Mouse (Mus musculus): ENCODE results near the gene Poldip2.

The Poldip2 gene

DNA sequence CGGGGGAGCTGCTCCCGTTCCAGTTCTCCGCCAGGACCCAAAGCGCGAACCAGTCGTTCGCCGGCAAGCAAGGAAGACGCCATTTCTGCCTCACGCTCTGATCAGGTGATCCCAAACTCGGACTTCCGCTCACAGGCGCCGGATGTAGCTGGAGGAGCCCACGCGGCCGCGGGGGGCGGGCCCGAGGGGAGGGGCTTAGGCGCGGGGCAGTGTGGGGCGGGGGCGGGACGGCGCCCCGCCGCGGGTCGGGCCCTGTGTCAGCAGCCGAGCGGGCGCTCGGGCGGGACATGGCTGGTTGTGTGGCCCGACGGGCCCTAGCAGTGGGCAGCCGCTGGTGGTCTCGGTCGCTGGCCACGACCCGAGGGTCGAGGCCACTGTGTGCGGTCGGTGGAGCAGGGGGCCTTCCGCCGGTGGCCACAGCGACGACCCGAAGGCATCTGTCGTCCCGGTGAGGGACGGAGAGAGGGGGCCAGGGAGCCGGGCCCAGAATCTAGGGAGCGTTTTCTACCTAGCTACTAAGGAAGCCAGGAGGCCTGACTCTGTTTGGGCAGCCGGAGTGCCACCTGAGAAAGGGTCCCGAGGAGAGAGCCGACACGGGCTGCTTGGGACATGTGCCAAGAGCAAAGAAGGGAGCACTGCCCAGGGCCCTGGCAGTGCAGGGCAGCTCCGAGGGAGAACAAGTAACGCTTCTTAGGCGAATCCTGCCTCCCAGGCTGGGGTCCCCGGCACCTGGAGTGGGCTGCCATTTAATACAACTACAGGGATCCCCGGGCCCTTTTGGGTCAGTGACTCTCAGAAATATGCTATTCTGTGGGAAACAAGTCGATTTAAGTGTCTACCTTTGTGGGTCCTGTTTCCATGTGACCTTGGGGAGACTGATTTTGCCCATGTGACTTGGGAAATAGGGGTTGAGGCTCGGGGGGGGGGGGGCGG lies at the start of gene Poldip2, which contains the start of gene Tmem199:
Poldip2 (plus strand) TSS at position 169 of the 933 bp plus-strand sequence.
Tmem199 (minus strand) TSS at position 148 of the 933 bp plus-strand sequence.
- peak; percentile 93 for DNase-seq

DNA sequence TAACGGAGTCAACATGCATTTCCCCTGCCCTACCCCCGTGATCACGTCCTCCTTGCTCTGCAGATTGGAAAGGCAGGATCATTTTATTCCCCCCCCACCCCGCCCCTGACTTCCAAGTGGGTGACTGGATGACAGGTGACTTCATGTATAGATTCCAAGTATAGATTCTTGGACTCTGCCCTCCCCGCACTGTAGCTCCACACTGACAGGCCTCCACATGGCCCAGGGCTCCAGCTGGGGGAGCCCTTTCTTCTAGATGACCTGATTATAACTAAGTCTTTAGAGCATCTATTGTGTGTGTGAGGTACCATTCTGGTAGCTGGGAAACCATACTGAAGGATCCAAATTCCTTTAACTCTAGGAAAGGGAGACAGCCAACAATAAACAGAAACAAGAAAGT lies 49.3 kb upstream of the Poldip2 start:
- no peak for DNase-seq

DNA sequence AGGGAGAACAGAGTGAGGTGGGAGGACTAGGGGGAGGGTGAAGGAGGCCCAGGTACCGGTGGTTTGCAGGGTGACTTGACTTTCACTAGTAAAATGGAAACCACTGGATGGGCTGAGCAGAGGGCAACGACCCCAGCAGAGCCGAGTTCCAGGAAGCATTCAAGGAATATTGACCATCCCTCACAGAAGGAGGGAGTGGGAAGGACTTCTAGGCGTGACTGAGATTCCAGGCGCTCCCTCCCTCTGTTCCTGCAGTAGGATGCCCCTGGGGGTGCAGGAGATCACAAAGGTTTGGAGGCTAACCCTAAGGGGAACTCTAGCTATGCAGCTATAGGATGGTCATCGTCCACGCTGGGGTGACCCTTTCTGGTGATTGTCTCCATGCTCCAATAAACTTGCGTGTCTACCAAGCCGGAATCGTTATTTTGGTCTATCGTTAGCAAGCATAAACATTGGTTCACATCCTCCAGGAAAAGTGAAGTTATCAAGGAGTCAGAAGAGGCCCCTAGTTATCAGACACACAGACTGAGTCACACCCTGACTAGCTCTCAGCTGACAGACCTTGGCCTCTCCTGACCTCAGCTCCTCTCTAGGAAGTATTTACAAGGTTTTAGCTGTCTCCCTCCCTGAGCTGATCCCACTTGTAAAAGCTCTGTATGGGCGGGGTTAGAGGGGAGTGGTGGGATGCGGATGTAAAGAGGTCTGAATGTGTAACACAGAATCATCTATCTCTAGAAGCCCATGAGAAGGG lies 48.5 kb upstream of the Poldip2 start:
- no peak for DNase-seq

DNA sequence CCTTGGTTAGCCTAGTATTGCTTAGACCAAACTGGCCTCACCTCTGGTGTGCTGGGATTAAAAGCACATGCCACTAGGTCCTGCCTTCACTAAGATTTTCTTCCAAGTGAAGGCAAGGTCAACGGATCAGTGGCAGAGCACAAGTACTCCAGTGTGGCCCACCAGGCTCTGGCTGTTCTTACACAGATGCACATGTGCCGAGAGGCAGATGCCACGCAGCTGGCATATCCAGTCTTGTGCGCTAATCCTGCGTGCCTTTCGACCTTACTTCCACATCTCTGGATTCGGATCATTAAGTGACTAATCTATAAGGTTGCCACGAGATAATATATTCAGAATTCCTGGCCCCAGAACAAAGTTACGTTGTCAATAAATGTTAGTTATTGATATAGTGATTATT lies 46.9 kb upstream of the Poldip2 start:
- DNase-seq, result no peak

DNA sequence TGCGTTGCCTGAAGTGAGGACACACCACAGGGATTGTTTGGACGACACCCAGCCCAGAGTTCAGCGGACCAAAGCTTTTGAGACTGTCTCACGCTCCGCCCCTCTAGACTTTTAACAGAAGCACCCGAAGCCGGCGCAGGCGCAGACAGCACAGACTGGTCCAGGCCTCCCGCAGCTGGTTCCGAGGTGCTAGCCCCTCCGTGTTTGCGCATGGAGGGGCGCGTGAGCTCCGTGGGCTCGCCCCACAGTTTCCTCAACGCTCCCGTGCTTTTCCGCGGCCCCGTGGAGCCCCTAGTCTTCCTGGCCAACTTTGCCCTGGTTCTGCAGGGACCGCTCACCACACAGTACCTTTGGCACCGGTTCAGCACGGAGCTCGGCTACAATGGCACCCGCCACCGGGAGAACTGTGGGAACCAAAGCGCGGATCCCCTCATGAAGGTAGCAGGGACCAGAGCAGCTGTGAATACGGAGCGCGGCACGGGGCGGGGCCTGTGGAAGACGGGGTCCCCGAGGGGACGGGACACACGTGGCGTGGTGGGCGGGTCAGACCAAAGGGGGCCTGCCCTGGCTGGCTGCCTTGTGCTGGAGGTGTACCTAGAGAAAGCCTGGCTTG lies 46.3 kb upstream of the Poldip2 start, which contains the start of gene Slc46a1:
Slc46a1 (plus strand) TSS at position 130 of the 613 bp plus-strand sequence.
- peak; percentile 79 for DNase-seq

DNA sequence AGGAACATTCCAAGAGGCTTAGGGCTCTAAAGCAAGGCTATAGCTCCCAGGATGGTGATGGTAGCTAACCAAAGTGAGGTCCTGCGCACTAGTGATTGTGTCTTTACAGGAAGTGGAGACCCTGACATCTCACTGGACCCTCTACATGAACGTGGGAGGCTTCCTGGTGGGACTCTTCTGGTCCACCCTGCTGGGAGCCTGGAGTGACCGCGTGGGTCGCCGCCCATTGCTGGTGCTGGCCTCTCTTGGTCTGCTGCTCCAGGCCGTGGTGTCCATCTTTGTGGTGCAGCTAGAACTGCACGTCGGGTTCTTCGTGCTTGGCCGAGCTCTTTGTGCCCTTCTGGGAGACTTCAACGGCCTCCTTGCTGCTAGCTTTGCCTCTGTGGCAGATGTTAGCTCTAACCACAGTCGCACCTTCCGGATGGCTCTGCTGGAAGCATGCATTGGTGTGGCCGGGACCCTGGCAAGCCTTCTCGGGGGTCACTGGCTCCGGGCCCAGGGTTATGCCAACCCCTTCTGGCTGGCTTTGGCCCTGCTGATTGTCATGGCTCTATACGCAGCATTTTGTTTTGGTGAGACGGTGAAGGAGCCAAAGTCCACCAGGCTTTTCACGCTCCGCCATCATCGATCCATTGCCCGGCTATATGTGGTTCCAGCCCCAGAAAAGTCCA lies 45.6 kb upstream of the Poldip2 start:
- no peak for DNase-seq

DNA sequence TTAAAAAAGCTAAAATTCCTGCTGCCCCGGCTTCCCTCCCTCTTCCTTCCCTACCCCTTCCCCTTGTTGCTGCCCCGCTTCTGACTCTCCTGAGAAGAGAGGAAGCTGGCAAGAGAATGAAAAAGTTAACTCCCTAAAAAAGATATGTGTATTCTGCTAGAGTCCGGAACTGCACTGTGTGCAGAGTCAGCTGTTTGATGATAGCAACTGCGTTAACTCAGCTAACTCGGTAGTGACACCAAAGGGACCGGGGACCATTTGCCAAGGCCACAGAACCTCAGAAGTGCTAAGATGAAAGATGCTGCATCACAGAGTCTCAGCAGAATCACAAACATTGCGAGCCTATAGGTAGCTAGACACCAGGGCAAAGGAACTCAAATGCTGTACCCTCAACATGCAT lies 44.5 kb upstream of the Poldip2 start:
- no peak for DNase-seq

DNA sequence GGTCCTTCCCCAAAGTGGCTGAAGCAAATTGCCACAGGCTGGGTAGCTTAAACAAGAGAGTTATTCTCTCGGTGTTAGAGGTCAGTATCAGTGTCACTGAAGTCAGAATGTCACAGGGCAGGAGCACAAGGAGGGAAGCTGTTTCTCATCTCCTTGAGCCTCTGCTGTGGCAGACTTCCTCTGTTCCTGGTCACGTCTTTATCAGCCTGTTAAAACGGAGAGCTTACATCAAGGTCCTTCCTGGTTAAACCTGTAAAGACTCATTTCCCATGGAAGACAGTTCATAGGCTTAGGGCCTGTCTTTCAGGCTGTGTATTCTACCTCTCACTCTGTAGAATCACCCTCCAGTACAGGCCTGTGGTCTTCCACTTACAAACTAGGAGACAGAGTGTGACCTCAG lies 44.1 kb upstream of the Poldip2 start:
- DNase-seq, result no peak

DNA sequence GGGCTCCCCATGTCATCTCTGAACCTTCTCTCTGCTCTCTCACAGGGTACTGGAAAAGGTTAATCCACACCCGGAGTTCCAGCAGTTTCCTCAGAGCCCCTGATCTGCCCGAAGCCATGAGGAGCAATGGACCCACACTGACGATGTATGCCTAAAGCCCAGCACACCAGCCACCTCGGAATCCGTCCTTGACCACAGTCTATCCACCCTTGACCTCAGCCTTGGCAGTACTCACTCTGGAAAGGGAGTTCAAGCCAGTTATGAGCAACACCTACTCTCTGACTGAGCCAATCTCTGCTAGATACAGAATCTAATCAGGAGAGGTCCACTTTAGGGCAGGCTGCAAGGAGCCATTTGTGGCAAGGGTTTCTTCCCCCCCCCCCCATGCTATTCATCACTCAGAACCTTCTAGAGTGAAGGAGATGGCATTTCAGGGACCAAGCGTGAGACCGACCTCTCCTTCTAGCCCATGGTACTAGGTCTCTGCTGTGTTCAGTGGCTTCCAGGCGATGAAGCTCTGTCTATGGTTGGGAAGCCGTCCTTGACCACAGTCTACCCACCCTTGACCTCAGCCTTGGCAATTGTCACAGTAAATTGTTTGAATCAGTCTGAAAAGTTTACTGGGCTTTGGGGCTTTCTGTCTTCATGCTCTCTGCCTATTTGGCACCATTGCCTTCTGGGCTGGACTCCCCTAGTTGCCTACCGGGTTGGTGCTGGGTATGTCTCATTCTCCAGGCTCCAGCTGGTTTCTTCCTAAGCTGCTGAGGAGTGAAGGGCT lies 40.5 kb upstream of the Poldip2 start:
- no peak for DNase-seq

DNA sequence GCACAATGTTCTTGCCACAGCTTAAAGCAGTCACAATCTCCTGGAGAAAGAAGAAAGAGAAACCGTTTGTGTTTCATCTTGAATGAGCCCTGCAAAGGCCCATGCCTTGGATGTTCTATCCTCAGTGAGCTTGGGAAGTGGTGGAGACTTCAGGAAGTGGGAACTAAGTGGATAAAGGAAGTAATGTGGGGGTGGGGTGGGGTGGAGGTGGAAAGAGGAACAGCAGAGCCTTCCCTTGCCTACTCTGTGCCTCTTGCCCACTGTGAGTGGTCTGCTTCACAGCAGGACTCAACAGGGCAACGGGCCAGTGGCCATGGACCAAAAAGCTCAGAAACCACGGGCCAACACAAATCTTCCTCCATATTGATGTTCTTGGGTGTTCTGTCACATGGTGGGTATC lies 36.7 kb upstream of the Poldip2 start:
- DNase-seq, result no peak

DNA sequence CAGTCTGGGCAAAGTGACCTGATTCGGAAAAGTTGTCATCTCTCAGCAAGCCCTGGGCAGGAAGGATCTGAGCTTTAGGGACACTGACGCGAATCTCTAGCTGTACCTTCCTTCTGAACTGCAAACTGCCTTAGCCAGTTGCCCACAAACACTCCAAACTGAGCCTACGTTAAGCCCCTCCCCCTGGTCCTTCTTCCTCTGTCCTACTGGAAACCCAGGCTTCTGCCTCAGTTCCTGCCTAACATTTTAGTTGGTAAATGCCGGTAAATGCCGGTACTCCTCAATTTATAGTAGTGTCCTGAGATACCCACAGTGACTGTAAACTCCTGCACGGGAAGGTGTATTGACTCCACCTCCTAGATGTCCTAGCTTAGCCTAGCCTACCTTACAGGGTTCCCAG lies 28.4 kb upstream of the Poldip2 start:
- no peak for DNase-seq

DNA sequence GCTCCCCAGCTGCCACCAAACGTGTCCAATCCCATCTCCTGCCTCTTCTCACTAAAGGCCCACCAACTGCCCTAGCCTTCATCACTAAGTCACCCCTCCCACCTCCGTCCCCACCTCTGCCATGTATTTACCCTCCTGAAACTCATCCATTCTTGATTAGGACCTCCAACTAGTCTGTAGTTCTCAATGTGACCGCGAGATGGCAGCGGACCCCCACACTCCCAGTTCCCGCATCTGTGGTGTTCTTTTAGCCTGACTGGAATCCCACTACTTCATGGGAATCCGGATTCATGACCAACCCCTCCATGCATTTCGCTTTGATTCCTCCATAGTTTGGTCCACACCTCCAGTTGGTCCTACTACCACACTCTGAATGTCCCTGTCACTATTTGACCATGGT lies 23.8 kb upstream of the Poldip2 start:
- DNase-seq, result peak; percentile 65

DNA sequence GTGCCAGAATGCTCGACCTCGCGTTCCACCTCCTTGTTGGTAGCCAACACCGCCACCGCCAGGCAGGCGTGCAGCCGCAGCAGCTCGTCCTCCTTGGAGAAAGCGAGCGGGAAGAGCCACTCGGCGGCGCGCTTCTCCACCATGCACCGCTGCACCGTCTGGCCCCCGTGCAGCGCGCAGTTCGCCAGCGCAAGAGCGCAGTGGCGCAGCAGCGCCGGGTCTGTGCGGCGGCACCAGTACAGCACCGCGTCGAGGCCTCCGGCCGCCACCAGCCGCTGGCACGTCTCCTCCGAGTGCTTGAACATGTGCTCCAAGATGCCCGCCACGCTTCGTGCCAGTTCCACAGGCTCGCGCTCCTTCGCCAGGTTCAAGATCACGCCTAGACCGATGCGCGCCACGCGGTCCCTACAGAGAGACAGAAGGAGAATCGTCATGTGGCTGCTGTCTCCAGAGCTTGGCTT lies 21.2 kb upstream of the Poldip2 start:
- peak; percentile 47 for DNase-seq

DNA sequence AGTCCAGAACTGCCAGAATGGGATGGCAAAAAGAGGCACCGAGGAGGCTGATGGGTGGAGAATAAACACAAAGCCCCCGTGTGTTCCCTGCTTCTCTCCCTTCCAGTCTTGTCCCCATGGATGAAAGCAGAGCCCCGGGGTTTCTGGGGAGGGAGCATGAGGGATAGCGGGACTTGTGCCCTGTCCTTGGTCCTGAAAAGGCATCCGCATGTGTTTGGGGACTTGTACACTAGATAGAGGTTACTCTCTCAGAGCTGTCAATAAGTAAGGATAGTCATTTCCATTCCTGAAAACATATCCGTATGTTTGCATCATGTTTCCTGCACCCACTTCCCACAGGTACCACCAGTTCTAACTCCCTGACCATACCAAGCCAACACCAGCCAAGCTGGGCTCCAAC lies 16.1 kb upstream of the Poldip2 start:
- peak; percentile 35 for DNase-seq

DNA sequence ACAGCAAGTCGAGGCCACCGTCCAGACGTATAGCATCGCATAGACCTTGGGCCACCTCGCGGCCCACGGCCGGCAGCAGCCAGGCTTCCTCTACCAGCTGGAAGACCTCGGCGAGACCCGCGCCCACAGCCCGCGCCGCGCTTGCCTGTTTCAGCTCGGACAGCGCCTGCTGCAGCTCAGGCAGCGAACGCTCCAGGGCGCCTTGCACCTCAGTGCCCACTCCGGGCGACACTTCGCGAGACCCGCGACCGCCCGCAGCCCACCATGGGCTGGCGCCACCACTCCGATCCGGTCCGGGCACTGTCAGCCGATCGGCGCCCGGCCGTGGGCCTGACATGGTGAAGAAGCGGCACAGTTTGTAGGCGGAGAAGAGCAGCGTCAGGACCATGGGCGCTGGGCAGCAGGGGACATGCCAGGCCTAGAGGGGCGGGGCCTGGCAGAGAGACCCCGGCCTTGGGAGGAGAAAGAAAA lies 14.9 kb upstream of the Poldip2 start:
- peak; percentile 40 for DNase-seq

DNA sequence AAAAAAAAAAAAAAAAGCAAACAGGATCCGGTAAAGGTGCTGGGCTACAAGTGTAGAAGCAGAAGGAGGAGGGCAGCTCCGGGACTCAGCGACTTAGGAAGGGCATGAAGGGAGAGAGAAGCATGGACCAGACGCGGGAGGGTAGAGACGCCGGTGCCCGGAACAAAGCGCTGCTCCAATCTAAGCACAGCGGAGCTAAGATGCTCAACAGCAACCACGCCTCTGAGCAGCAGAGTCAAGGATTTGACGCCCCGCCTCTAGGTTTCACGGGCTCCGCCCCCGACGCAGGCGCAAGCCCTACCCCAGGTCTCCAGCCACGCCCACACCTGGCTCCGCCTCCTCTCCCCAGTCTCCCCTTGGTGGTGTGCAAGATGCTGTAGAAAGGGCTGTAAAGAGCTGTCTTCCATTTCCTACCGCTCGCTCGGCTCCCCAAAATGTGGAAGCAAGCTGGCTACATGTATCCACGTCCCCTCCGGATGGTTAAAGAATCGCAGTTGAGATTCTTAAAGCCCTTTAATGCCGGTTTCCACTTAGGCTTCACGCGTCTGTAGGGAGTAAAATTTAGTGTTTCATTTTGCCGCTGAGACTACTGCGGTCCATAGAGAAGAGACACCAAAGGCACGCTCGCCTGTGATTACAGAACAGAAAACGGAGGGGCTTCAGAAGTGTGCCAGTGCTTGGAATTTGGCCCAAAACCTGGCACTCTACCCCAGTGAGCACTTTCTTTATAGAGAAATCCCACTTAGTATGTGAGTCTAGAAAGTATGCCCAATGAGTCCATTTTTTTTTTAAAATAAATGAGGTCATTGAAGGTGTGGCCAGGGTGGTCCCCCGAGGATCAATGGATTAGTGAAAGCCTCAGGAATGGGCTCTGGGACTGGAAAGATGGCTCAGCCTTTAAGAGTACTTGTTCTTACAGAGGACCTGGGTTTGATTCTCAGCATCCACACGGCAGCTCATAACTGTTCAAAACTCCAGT lies 14.2 kb upstream of the Poldip2 start, which contains the start of gene Sarm1:
Sarm1 (minus strand) TSS at position 211 of the 979 bp plus-strand sequence.
- DNase-seq, result peak; percentile 99

DNA sequence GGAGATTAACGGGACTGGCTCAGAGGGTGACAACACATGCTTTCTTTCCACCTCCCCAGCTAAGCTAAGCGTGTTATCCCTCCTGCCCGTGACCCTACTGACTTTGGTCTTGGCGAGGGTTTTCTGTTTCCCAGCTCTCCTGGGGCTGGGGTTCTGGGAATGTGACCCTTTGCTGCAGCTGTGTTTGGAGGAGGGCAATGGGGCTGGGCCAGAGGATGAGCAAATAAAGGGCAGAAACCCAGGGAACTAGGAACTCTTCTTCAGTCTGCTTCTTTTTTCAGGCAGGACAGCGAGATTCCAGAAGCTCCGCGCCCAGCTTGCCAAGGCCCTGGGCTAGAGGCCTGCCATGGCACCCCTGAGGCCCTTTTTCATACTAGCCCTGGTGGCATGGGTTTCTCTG lies 13.0 kb upstream of the Poldip2 start, which contains the start of gene Vtn:
Vtn (plus strand) TSS at position 88 of the 400 bp plus-strand sequence.
- no peak for DNase-seq

DNA sequence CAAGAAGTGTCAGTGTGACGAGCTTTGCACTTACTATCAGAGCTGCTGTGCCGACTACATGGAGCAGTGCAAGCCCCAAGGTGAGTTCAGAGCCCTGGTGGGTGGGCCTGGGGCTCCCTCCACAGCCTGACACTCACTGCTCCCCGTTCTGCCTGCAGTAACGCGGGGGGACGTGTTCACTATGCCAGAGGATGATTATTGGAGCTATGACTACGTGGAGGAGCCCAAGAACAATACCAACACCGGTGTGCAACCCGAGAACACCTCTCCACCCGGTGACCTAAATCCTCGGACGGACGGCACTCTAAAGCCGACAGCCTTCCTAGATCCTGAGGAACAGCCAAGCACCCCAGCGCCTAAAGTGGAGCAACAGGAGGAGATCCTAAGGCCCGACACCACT lies 12.4 kb upstream of the Poldip2 start:
- DNase-seq, result no peak

DNA sequence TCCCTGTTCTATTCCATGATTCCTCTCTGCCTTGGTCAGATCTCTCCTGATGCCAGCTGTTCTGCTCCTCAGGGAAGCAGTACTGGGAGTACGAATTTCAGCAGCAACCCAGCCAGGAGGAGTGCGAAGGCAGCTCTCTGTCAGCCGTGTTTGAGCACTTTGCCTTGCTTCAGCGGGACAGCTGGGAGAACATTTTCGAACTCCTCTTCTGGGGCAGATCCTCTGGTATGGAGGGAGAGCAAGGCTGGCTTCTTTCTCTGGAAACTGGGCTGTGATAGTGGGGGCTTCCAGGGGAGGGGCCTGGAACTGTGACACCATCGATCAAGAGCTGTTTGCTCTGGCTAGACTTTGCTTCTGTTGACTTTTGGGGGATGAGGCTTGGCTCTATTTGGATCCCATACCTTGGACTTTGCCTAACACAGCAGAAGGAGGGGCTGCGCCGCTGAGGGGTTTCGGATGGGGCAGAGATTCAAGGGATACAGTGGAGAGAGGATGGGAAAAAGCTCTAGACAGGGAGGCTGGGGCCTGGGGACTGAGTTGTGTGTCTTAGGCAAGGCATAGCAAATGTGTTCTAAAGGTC lies 11.3 kb upstream of the Poldip2 start:
- DNase-seq, result no peak

DNA sequence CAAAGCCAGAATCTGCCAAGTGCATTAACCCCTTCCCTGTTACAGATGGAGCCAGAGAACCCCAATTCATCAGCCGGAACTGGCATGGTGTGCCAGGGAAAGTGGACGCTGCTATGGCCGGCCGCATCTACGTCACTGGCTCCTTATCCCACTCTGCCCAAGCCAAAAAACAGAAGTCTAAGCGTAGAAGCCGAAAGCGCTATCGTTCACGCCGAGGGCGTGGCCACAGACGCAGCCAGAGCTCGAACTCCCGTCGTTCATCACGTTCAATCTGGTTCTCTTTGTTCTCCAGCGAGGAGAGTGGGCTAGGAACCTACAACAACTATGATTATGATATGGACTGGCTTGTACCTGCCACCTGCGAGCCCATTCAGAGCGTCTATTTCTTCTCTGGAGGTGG lies 10.5 kb upstream of the Poldip2 start:
- no peak for DNase-seq

All from thymus, postnatal 14 days (tissue).